Mouse (Mus musculus): ENCODE measurements at regions not wholly inside any gene's neighbourhood (a gene's known extent, or its start where the extent isn't known, plus 50 kb on each side); places are given as distances from the start of the nearest gene placed in this dataset.

DNA sequence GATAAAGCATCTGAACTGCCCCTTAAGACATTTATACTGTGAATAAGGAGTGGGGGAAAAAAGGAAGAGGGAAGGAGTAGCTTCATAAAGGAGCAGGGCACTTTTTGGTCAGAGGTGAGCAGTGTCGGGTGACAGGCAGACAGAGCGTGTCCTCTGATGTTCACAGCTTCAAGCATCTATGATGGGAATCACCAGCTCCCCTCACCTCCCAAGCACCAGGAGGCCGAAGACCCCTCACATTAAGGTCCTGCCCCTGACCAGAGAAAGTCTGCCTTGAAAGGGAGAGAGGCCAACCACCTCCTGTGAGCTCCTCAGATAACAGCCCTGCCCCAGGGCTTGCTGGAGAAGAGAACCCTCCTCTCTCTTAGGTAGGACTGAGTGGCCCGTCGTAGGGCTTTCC is 320.6 kb downstream of the Cd83 start:
- Histone ChIP-seq H3K27ac (ENCODE audit: low read depth) (no peak overlapping the region), H3K4me1 (ENCODE audit: control insufficient read depth, insufficient read depth) (no peaks in the 10 kb centered on the region), H3K9me3 (replicated peaks; ENCODE audit: control insufficient read depth, low read length) (no peaks in the 10 kb centered on the region), H3K4me3 (ENCODE audit: low read depth, low read length) (no peak overlapping the region), H3K27me3 (ENCODE audit: control insufficient read depth, insufficient read depth, low read length) (no peaks in the 10 kb centered on the region), H3K4me2 (ENCODE audit: low read depth, low read length) (no peak overlapping the region), H3K36me3 (replicated peaks; ENCODE audit: control insufficient read depth, insufficient read depth, low read length) (no peaks in the 10 kb centered on the region), H3K9ac (replicated peaks; ENCODE audit: low read depth, low read length) (no peak overlapping the region)
- no peak for DNase-seq (ENCODE audit: low spot score)
- ATAC-seq (ENCODE audit: insufficient read depth, low read depth) = no peak
- 47% methylated on average over 5 of the region's 5 CpGs for WGBS
- TF ChIP-seq EP300 (IDR thresholded peaks at IDR 0.05; ENCODE audit: low read depth) (no peak), CTCF (IDR thresholded peaks at IDR 0.05; ENCODE audit: low read depth) (no peak)

DNA sequence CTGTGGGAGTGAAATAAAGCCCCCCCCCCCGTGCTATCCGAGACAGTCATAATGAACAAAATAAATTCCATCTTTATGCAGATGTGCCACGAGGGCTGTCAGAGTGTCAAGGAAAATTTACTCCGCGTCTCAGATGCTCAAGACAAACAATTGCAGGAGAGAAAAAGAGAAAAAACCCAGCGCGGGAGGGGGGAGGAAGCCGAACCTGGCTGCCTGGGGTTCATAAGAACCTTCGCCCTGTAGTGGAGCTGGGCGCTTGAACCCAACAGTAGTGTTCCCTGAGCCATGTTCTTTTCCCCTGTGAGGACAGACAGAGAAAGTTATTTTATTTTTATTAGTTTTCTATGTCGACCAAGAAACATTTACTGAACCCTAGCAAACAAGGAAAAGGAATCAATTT is 324.1 kb downstream of the Cd83 start:
- H3K27ac ChIP-seq (ENCODE audit: low read depth) = no peak overlapping the region
- 86% methylated on average over 11 of the region's 11 CpGs for WGBS
- DNase-seq (ENCODE audit: low spot score) = no peak
- no peaks in the 10 kb centered on the region for H3K4me1 ChIP-seq (ENCODE audit: control insufficient read depth, insufficient read depth)
- no peak for ATAC-seq (ENCODE audit: insufficient read depth, low read depth)
- H3K9me3 ChIP-seq (replicated peaks; ENCODE audit: control insufficient read depth, low read length) = no peaks in the 10 kb centered on the region
- H3K36me3 ChIP-seq (replicated peaks; ENCODE audit: control insufficient read depth, insufficient read depth, low read length) = no peaks in the 10 kb centered on the region
- no peaks in the 10 kb centered on the region for H3K27me3 ChIP-seq (ENCODE audit: control insufficient read depth, insufficient read depth, low read length)
- no peak overlapping the region for H3K9ac ChIP-seq (replicated peaks; ENCODE audit: low read depth, low read length)
- no peak for TF ChIP-seq EP300 (IDR thresholded peaks at IDR 0.05; ENCODE audit: low read depth)
- no peak for TF ChIP-seq CTCF (IDR thresholded peaks at IDR 0.05; ENCODE audit: low read depth)
- no peak overlapping the region for H3K4me3 ChIP-seq (ENCODE audit: low read depth, low read length)
- no peak overlapping the region for H3K4me2 ChIP-seq (ENCODE audit: low read depth, low read length)

DNA sequence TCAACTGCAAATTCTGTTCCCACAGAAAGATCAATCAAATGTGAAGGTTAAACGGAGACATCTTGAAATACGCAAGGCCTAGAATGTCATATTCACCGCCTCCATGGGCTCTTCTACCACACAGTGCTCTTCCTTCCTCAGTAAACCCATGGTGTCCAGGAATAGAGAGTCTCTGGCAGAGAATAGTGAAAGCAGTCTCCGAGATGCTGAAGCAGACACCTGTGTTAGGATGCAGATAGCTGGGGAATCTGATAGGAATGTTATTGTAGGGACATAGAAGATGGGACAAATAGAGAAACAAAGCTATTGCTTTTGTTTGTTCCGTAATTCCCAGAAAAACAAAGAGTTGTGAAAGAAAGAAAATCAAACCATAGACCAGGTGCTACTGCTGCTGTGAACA is 328.5 kb downstream of the Cd83 start:
- no peaks in the 10 kb centered on the region for H3K9me3 ChIP-seq (replicated peaks; ENCODE audit: control insufficient read depth, low read length)
- no peak overlapping the region for H3K4me3 ChIP-seq (ENCODE audit: low read depth, low read length)
- no peaks in the 10 kb centered on the region for H3K27me3 ChIP-seq (ENCODE audit: control insufficient read depth, insufficient read depth, low read length)
- DNase-seq (ENCODE audit: low spot score) (no peak), ATAC-seq (ENCODE audit: insufficient read depth, low read depth) (no peak)
- H3K9ac ChIP-seq (replicated peaks; ENCODE audit: low read depth, low read length) = no peak overlapping the region
- TF ChIP-seq CTCF (IDR thresholded peaks at IDR 0.05; ENCODE audit: low read depth) = no peak
- no peak for TF ChIP-seq EP300 (IDR thresholded peaks at IDR 0.05; ENCODE audit: low read depth)
- 87% methylated on average over 5 of the region's 5 CpGs for whole genome bisulfite sequencing
- no peak overlapping the region for H3K27ac ChIP-seq (ENCODE audit: low read depth)
- no peak overlapping the region for H3K4me2 ChIP-seq (ENCODE audit: low read depth, low read length)
- no peaks in the 10 kb centered on the region for H3K4me1 ChIP-seq (ENCODE audit: control insufficient read depth, insufficient read depth)
- H3K36me3 ChIP-seq (replicated peaks; ENCODE audit: control insufficient read depth, insufficient read depth, low read length) = no peaks in the 10 kb centered on the region

DNA sequence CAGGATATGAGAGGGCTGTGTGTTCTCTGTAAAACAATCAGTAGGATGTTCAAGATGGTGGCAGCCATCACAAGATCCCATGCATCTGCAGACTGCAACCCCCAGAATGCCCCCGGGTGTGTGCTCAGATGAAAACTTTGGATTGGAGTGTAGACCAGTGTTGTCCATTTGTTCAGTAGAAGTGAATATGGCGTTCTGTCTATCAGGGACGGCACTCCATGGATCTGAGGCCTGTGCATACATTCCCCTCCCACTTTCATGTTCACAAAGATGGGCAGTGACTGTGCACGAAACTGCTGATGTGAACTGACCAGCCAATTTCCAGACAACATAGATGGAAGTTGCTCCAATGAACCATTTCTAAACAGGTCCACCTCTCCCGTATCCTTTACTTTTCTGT is 330.3 kb downstream of the Cd83 start:
- H3K9me3 ChIP-seq (replicated peaks; ENCODE audit: control insufficient read depth, low read length) = no peaks in the 10 kb centered on the region
- H3K4me2 ChIP-seq (ENCODE audit: low read depth, low read length) = no peak overlapping the region
- no peaks in the 10 kb centered on the region for H3K36me3 ChIP-seq (replicated peaks; ENCODE audit: control insufficient read depth, insufficient read depth, low read length)
- WGBS = 87% methylated on average over 5 of the region's 5 CpGs
- TF ChIP-seq EP300 (IDR thresholded peaks at IDR 0.05; ENCODE audit: low read depth) (no peak), CTCF (IDR thresholded peaks at IDR 0.05; ENCODE audit: low read depth) (no peak)
- no peak overlapping the region for H3K27ac ChIP-seq (ENCODE audit: low read depth)
- no peak overlapping the region for H3K4me3 ChIP-seq (ENCODE audit: low read depth, low read length)
- DNase-seq (ENCODE audit: low spot score) (no peak), ATAC-seq (ENCODE audit: insufficient read depth, low read depth) (no peak)
- no peak overlapping the region for H3K9ac ChIP-seq (replicated peaks; ENCODE audit: low read depth, low read length)
- no peaks in the 10 kb centered on the region for H3K4me1 ChIP-seq (ENCODE audit: control insufficient read depth, insufficient read depth)
- H3K27me3 ChIP-seq (ENCODE audit: control insufficient read depth, insufficient read depth, low read length) = no peaks in the 10 kb centered on the region

DNA sequence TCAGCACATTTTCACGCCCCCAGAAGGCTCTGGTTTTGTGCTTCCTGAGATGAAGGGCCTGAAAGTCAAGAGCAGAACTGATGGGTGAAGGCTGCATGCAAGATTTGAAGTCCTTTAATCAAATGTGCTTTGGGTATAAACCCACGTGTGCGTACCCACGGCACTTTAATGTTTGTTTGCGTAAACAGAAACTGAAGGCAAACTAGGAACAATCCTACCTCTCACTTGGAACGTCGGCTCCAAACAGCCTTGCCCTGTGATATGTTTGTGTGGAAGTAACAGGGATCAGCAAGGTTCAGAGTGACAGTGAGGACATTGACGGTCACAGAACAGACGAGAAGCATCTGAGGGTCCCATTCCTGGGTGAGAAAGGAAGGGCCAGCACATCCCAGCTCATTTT is 333.3 kb downstream of the Cd83 start:
- Histone ChIP-seq H3K4me3 (ENCODE audit: low read depth, low read length) (no peak overlapping the region), H3K36me3 (replicated peaks; ENCODE audit: control insufficient read depth, insufficient read depth, low read length) (no peaks in the 10 kb centered on the region), H3K9me3 (replicated peaks; ENCODE audit: control insufficient read depth, low read length) (no peaks in the 10 kb centered on the region), H3K9ac (replicated peaks; ENCODE audit: low read depth, low read length) (no peak overlapping the region), H3K4me1 (ENCODE audit: control insufficient read depth, insufficient read depth) (no peaks in the 10 kb centered on the region), H3K4me2 (ENCODE audit: low read depth, low read length) (no peak overlapping the region), H3K27me3 (ENCODE audit: control insufficient read depth, insufficient read depth, low read length) (no peaks in the 10 kb centered on the region), H3K27ac (ENCODE audit: low read depth) (no peak overlapping the region)
- ATAC-seq (ENCODE audit: insufficient read depth, low read depth) = no peak
- TF ChIP-seq EP300 (IDR thresholded peaks at IDR 0.05; ENCODE audit: low read depth) = no peak
- DNase-seq (ENCODE audit: low spot score) = no peak
- WGBS = 81% methylated on average over 9 of the region's 9 CpGs

DNA sequence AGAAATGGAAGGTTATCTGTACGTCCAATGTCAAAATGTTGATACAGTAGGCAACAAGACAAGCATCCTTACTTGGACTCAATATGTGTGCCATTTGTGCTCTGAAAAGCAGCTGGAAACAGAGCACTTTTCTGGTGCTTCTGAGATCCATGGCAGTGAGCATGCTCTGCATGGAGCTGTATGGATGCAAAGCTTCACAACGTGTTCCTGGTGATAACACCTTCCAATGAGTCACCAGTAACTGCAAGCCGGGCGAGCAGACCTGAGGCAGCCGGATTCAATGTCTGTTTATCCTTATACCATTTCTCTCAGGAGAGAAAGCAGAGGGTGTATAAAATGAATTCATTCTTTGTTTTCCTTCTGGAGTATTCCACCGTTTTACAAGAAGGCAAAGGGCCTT is 334.3 kb downstream of the Cd83 start:
- no peaks in the 10 kb centered on the region for H3K36me3 ChIP-seq (replicated peaks; ENCODE audit: control insufficient read depth, insufficient read depth, low read length)
- no peaks in the 10 kb centered on the region for H3K4me1 ChIP-seq (ENCODE audit: control insufficient read depth, insufficient read depth)
- H3K9ac ChIP-seq (replicated peaks; ENCODE audit: low read depth, low read length) = no peak overlapping the region
- no peak overlapping the region for H3K4me3 ChIP-seq (ENCODE audit: low read depth, low read length)
- H3K9me3 ChIP-seq (replicated peaks; ENCODE audit: control insufficient read depth, low read length) = no peaks in the 10 kb centered on the region
- H3K27me3 ChIP-seq (ENCODE audit: control insufficient read depth, insufficient read depth, low read length) = no peaks in the 10 kb centered on the region
- no peak for ATAC-seq (ENCODE audit: insufficient read depth, low read depth)
- 66% methylated on average over 6 of the region's 6 CpGs for whole genome bisulfite sequencing
- no peak for DNase-seq (ENCODE audit: low spot score)
- TF ChIP-seq EP300 (IDR thresholded peaks at IDR 0.05; ENCODE audit: low read depth) = no peak
- no peak overlapping the region for H3K27ac ChIP-seq (ENCODE audit: low read depth)
- no peak overlapping the region for H3K4me2 ChIP-seq (ENCODE audit: low read depth, low read length)

Measured in heart, postnatal 0 days (tissue).